ENCODE assay signal across 34 mouse cellular contexts in genomic region chr14:97896622-97897021, GRCm38 (mm10).
"Had no signal": no experiment of that assay in that cellular context is flagged by ENCODE, and none has a peak within 500 bp of the region (broad histone marks: within the 10 kb centered on the region; RNA-seq: fewer than 3 reads in every experiment).

No protein-coding gene starts in this region.

- H3K27me3 ChIP-seq: heart, embryonic 12.5 days; heart, embryonic 13.5 days; heart, embryonic 15.5 days; hindbrain, embryonic 12.5 days; hindbrain, embryonic 13.5 days; hindbrain, embryonic 15.5 days; intestine, embryonic 15.5 days; kidney, embryonic 15.5 days had no signal

- ATAC-seq: hindbrain, embryonic 16.5 days; hindbrain, postnatal 0 days; inflammation-experienced regulatory T-cells, adult 6 months; intestine, embryonic 15.5 days; intestine, embryonic 16.5 days; intestine, postnatal 0 days had no signal

- H3K4me1 ChIP-seq: heart, embryonic 10.5 days; heart, embryonic 12.5 days; heart, embryonic 13.5 days; heart, embryonic 15.5 days; hindbrain, embryonic 10.5 days; hindbrain, embryonic 12.5 days; hindbrain, embryonic 15.5 days; intestine, embryonic 15.5 days; kidney, embryonic 15.5 days had no signal

- H3K4me3 ChIP-seq: heart, embryonic 10.5 days; heart, embryonic 12.5 days; heart, embryonic 13.5 days; heart, embryonic 15.5 days; hindbrain, embryonic 10.5 days; hindbrain, embryonic 12.5 days; hindbrain, embryonic 13.5 days; hindbrain, embryonic 15.5 days; intestine, embryonic 15.5 days; kidney, embryonic 15.5 days; layer of hippocampus, adult 2 months had no signal

- H3K9ac ChIP-seq: heart, embryonic 12.5 days; heart, embryonic 13.5 days; heart, embryonic 15.5 days; hindbrain, embryonic 12.5 days; hindbrain, embryonic 13.5 days; hindbrain, embryonic 14.5 days; hindbrain, embryonic 15.5 days; intestine, embryonic 15.5 days; kidney, embryonic 15.5 days had no signal

- H3K36me3 ChIP-seq: heart, embryonic 10.5 days; heart, embryonic 12.5 days; heart, embryonic 13.5 days; heart, embryonic 15.5 days; hindbrain, embryonic 12.5 days; hindbrain, embryonic 13.5 days; hindbrain, embryonic 15.5 days; intestine, embryonic 15.5 days had no signal

- H3K9me3 ChIP-seq: heart, embryonic 10.5 days; heart, embryonic 12.5 days; heart, embryonic 13.5 days; heart, embryonic 15.5 days; hindbrain, embryonic 10.5 days; hindbrain, embryonic 12.5 days; hindbrain, embryonic 13.5 days; hindbrain, embryonic 15.5 days; intestine, embryonic 15.5 days; kidney, embryonic 15.5 days had no signal

- H3K27ac ChIP-seq: heart, embryonic 10.5 days; heart, embryonic 13.5 days; heart, embryonic 15.5 days; hindbrain, embryonic 10.5 days; hindbrain, embryonic 12.5 days; hindbrain, embryonic 13.5 days; hindbrain, embryonic 14.5 days; hindbrain, embryonic 15.5 days; hindbrain, postnatal 0 days; intestine, embryonic 15.5 days; kidney, embryonic 15.5 days; kidney, postnatal 0 days; layer of hippocampus, adult 2 months had no signal

- DNase-seq: heart, postnatal 10 days; heart, postnatal 14 days; heart, postnatal 36 days; heart, postnatal 4 days; kidney, adult 11 months; kidney, adult 18-20 months; kidney, adult 2 months; kidney, adult 8-10 months; kidney, adult 9 months; kidney, postnatal 10 days; kidney, postnatal 14 days; kidney, postnatal 25 days; kidney, postnatal 36 days; kidney, postnatal 4 days; layer of hippocampus, adult 9-11 months; layer of hippocampus, postnatal 36 days had no signal
